Mouse (Mus musculus) embryonic facial prominence, embryonic 14.5 days (tissue): Measurements from ENCODE around the gene Dlx3. TPM values are rescaled to one million over a fixed set of nuclear protein-coding genes. Genes with fewer than 3 reads are reported as not detected.

Experiments
- ATAC-seq: fragments of 200-750 bp; cut with Nextera tagmentation; 2 replicates; pipeline ENCODE4 v1.8.0; 2017; ENCODE audit warnings: low read depth, moderate number of reproducible peaks, moderate TSS enrichment
- DNase-seq: peaks from one replicate; pipeline ENCODE4 v3.0.0-alpha.2; 2015; ENCODE audit warnings: low spot score
- H3K27ac ChIP-seq: fragments of 300-500 bp; sonication (generic); replicated peaks from 2 replicates; pipeline ENCODE4 v1.5.1; 2014; ENCODE audit warnings: low read depth, mild to moderate bottlenecking, low read length, moderate library complexity
- H3K27me3 ChIP-seq: fragments of 300-500 bp; sonication (generic); replicated peaks from 2 replicates; pipeline ENCODE4 v1.6.1; 2014; ENCODE audit warnings: low read length; ENCODE audit not compliant: control insufficient read depth, insufficient read depth
- H3K36me3 ChIP-seq: fragments of 300-500 bp; sonication (generic); 2 replicates; pipeline ENCODE4 v1.6.1; 2014; ENCODE audit warnings: low read length, mixed read lengths; ENCODE audit not compliant: control insufficient read depth, insufficient read depth
- H3K4me1 ChIP-seq: fragments of 300-500 bp; sonication (generic); 2 replicates; pipeline ENCODE4 v1.6.1; 2014; ENCODE audit warnings: antibody characterized with exemption, low read length; ENCODE audit not compliant: control insufficient read depth, insufficient read depth
- H3K4me2 ChIP-seq: fragments of 300-500 bp; sonication (generic); 2 replicates; pipeline ENCODE4 v1.6.1; 2014; ENCODE audit warnings: low read depth, mild to moderate bottlenecking, low read length, moderate library complexity, mixed read lengths
- H3K4me3 ChIP-seq: fragments of 300-500 bp; sonication (generic); 2 replicates; pipeline ENCODE4 v1.5.1; 2014; ENCODE audit warnings: low read depth, mild to moderate bottlenecking, low read length
- H3K9ac ChIP-seq: fragments of 300-500 bp; sonication (generic); 2 replicates; pipeline ENCODE4 v1.6.1; 2014; ENCODE audit warnings: low read depth, mild to moderate bottlenecking, low read length, moderate library complexity, mixed read lengths
- H3K9me3 ChIP-seq: fragments of 300-500 bp; sonication (generic); 2 replicates; pipeline ENCODE4 v1.6.1; 2016; ENCODE audit warnings: low read length; ENCODE audit not compliant: control insufficient read depth
- WGBS: fragments of 180-500 bp; shearing (Covaris S2); extraction: QIAGEN DNeasy Blood & Tissue Kit; methylation state at CpG from one replicate; pipeline ENCODE4 v1.1.7; 2014; 5-methylcytosine and 5-hydroxymethylcytosine counted together
- polyA plus RNA-seq: library from polyadenylated mRNA; unstranded; fragments of >200 nt; fragmentation: Nextera tagmentation; extraction: Ambion mirVana; gene quantifications from 2 replicates; pipeline ENCODE4 v1.2.1, GENCODE M21; 2014

The Dlx3 gene
- polyA plus RNA-seq, 1 experiment from 2014 or later = 20.2 TPM

GRCm38 (mm10) chr11:95142980-95143575 is 23.2 kb downstream of the Dlx3 start:
- no peaks in the 10 kb centered on the region for H3K36me3 ChIP-seq
- DNase-seq = peak; percentile 54
- WGBS = 4% methylated on average over 28 of the region's 39 CpGs
- peaks cover 99% of the 10 kb centered on the region for H3K27me3 ChIP-seq
- H3K4me1 ChIP-seq = peaks cover 8% of the 10 kb centered on the region
- peak overlapping the region; percentile 36 for H3K4me2 ChIP-seq
- H3K9me3 ChIP-seq = no peaks in the 10 kb centered on the region
- H3K9ac ChIP-seq = no peak overlapping the region
- H3K4me3 ChIP-seq = peak overlapping the region; percentile 19
- peak; percentile 19; the same call in 1 of the 2 replicates for ATAC-seq
- no peak overlapping the region for H3K27ac ChIP-seq

GRCm38 (mm10) chr11:95143663-95144062 is 23.7 kb downstream of the Dlx3 start:
- no peak overlapping the region for H3K4me3 ChIP-seq
- no peaks in the 10 kb centered on the region for H3K36me3 ChIP-seq
- 22% methylated on average over 4 of the region's 4 CpGs for WGBS
- peaks cover 8% of the 10 kb centered on the region for H3K4me1 ChIP-seq
- H3K27ac ChIP-seq = no peak overlapping the region
- no peak overlapping the region for H3K4me2 ChIP-seq
- no peak for ATAC-seq
- H3K27me3 ChIP-seq = peaks cover 99% of the 10 kb centered on the region
- H3K9ac ChIP-seq = no peak overlapping the region
- DNase-seq = no peak
- H3K9me3 ChIP-seq = no peaks in the 10 kb centered on the region

- ATAC-seq (no peak), DNase-seq (no peak)
- peaks cover 99% of the 10 kb centered on the region for H3K27me3 ChIP-seq
- WGBS = 19% methylated on average over 9 of the region's 9 CpGs
- H3K9ac ChIP-seq = no peak overlapping the region
- no peaks in the 10 kb centered on the region for H3K9me3 ChIP-seq
- H3K4me1 ChIP-seq = peaks cover 8% of the 10 kb centered on the region
- no peaks in the 10 kb centered on the region for H3K36me3 ChIP-seq
- H3K27ac ChIP-seq = no peak overlapping the region
- H3K4me2 ChIP-seq = peak overlapping the region; percentile 89
- H3K4me3 ChIP-seq = peak overlapping the region; percentile 45
These were observed 24.4 kb downstream of the Dlx3 start for GRCm38 (mm10) chr11:95144091-95144945.

GRCm38 (mm10) chr11:95144946-95145483 is 25.1 kb downstream of the Dlx3 start:
- peak overlapping the region; percentile 89 for H3K4me2 ChIP-seq
- no peak overlapping the region; the same call in 1 of the 2 replicates for H3K27ac ChIP-seq
- no peaks in the 10 kb centered on the region for H3K9me3 ChIP-seq
- peak overlapping the region; percentile 45 for H3K4me3 ChIP-seq
- no peaks in the 10 kb centered on the region for H3K36me3 ChIP-seq
- H3K27me3 ChIP-seq = peaks cover 98% of the 10 kb centered on the region
- no peak for DNase-seq
- peak overlapping the region; percentile 58 for H3K9ac ChIP-seq
- H3K4me1 ChIP-seq = peaks cover 8% of the 10 kb centered on the region
- 1% methylated on average over 30 of the region's 34 CpGs for WGBS
- no peak for ATAC-seq

- Histone ChIP-seq H3K27ac (peak within 1 kb of the TSS; percentile 2; the same call in 1 of the 2 replicates), H3K9me3 (no peaks in the 10 kb centered on the region), H3K4me2 (peak within 1 kb of the TSS; percentile 89), H3K4me1 (peaks cover 14% of the 10 kb centered on the region), H3K27me3 (peaks cover 98% of the 10 kb centered on the region), H3K4me3 (peak within 1 kb of the TSS; percentile 45), H3K36me3 (no peaks in the 10 kb centered on the region), H3K9ac (peak within 1 kb of the TSS; percentile 58)
- peak; percentile 80 for DNase-seq
- WGBS = 0% methylated on average over 23 of the region's 48 CpGs
- peak; percentile 42; the same call in 1 of the 2 replicates for ATAC-seq
These were observed 26.0 kb downstream of the Dlx3 start, which contains the start of gene Dlx4 for GRCm38 (mm10) chr11:95145851-95146403. TSS of gene Dlx4 (minus strand) at chr11:95146263.

GRCm38 (mm10) chr11:95148754-95149153 is 28.8 kb downstream of the Dlx3 start:
- Histone ChIP-seq H3K36me3 (no peaks in the 10 kb centered on the region), H3K4me3 (no peak overlapping the region), H3K27me3 (peaks cover 91% of the 10 kb centered on the region), H3K4me1 (peaks cover 10% of the 10 kb centered on the region), H3K4me2 (0 out of 2 replicates have a peak overlapping the region, but pooled peaks have one; percentile 7), H3K27ac (no peak overlapping the region), H3K9ac (no peak overlapping the region), H3K9me3 (no peaks in the 10 kb centered on the region)
- WGBS = 5% methylated on average over 9 of the region's 9 CpGs
- ATAC-seq = no peak
- DNase-seq = no peak

GRCm38 (mm10) chr11:95149462-95150268 is 29.7 kb downstream of the Dlx3 start:
- Histone ChIP-seq H3K4me2 (peak overlapping the region; percentile 41), H3K4me1 (peaks cover 10% of the 10 kb centered on the region), H3K4me3 (peak overlapping the region; percentile 14), H3K27ac (no peak overlapping the region), H3K36me3 (no peaks in the 10 kb centered on the region), H3K27me3 (peaks cover 82% of the 10 kb centered on the region), H3K9ac (no peak overlapping the region), H3K9me3 (no peaks in the 10 kb centered on the region)
- DNase-seq (no peak), ATAC-seq (no peak)
- 5% methylated on average over 27 of the region's 27 CpGs for WGBS
